Mouse (Mus musculus): ENCODE data around the gene Capn1.

DNA sequence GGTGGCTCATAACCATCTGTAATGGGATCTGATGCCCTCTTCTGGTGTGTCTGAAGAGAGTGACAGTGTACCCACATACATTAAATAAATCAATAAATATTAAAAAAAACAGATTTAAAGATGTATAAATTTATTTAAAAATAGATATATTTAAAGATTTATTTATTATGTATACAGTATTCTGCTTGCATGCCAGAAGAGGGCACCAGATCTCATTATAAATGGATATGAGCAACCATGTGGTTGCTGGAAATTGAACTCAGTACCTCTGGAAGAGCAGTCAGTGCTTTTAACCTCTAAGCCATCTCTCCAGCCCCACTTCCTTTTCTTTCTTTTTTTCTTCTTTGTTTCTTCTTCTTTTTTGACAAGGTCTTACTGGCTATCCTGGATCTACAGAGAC, 24.3 kb upstream of the Capn1 start:
- TF ChIP-seq POLR2AphosphoS5 (IDR thresholded peaks at IDR 0.05; ENCODE audit: insufficient replicate concordance, low read depth, low read length) (no peak), CTCF (IDR thresholded peaks at IDR 0.05; ENCODE audit: low read depth, low read length) (no peak), GATA1 (IDR thresholded peaks at IDR 0.05; ENCODE audit: borderline replicate concordance, low read length) (no peak)

All from G1E (cell line).